Mouse (Mus musculus) CH12.LX (cell line): ENCODE measurements at regions not wholly inside any gene's neighbourhood (a gene's known extent, or its start where the extent isn't known, plus 50 kb on each side); places are given as distances from the start of the nearest gene placed in this dataset.

Experiments used
- DNase-seq: peaks from one replicate; pipeline ENCODE4 v3.0.0-alpha.2; 2013; ENCODE audit errors: extremely low read depth
- H3K27ac ChIP-seq: 2 replicates; pipeline ENCODE4 v1.5.1; 2012; ENCODE audit warnings: low read depth, mild to moderate bottlenecking, control low read depth, moderate library complexity; ENCODE audit not compliant: insufficient read depth
- H3K27me3 ChIP-seq: replicated peaks from 2 replicates; pipeline ENCODE3; 2012; ENCODE audit warnings: inconsistent platforms
- H3K36me3 ChIP-seq, 2 experiments: replicated peaks in 1 of 2; 2 replicates each; pipeline versions ENCODE3 to v1.6.1; 2012; ENCODE audit warnings: inconsistent platforms in 1 of 2, low read length in 1 of 2, mild to moderate bottlenecking in 1 of 2, mixed read lengths in 1 of 2, moderate library complexity in 1 of 2; ENCODE audit not compliant: control insufficient read depth in 1 of 2, insufficient read depth in 1 of 2
- H3K4me1 ChIP-seq, 2 experiments: 2 replicates each; pipeline ENCODE4 v1.6.1; 2012; ENCODE audit warnings: inconsistent platforms in 1 of 2, moderate library complexity in 1 of 2; ENCODE audit not compliant: insufficient read depth in 2 of 2, control insufficient read depth in 1 of 2
- H3K4me2 ChIP-seq: 2 replicates; pipeline ENCODE4 v1.6.1; 2012; ENCODE audit warnings: low read depth, mild to moderate bottlenecking, control low read depth; ENCODE audit not compliant: poor library complexity, insufficient read depth, severe bottlenecking
- H3K4me3 ChIP-seq, 3 experiments: fragments of 150-350 bp in 1 of 3; sonication (generic) in 1 of 3; replicated peaks in 1 of 3; 2 replicates each; pipeline versions ENCODE3 to v1.5.1; 2011 to 2012; ENCODE audit warnings: low read depth in 2 of 3, low read length in 2 of 3, mild to moderate bottlenecking in 2 of 3, moderate library complexity in 2 of 3, control low read depth in 1 of 3, improper control_type of control experiment in 1 of 3, inconsistent platforms in 1 of 3, mixed read lengths in 1 of 3; ENCODE audit not compliant: poor library complexity in 1 of 3
- H3K79me2 ChIP-seq: replicated peaks from 2 replicates; pipeline ENCODE4 v1.6.1; 2012; ENCODE audit warnings: mild to moderate bottlenecking, moderate library complexity; ENCODE audit not compliant: control insufficient read depth, poor library complexity, insufficient read depth, severe bottlenecking; ENCODE audit errors: extremely low read depth
- H3K9ac ChIP-seq: 2 replicates; pipeline ENCODE4 v1.6.1; 2012; ENCODE audit warnings: low read depth, mild to moderate bottlenecking, control low read depth, moderate library complexity; ENCODE audit not compliant: insufficient read depth
- H3K9me3 ChIP-seq: replicated peaks from 2 replicates; pipeline ENCODE3; 2012; ENCODE audit warnings: low read length, inconsistent platforms, mixed read lengths
- CHD1 ChIP-seq: IDR thresholded peaks from 2 replicates; pipeline ENCODE4 v1.6.1; 2012; ENCODE audit warnings: low read depth, low read length, improper control_type of control experiment, inconsistent platforms
- CTCF ChIP-seq, 2 experiments: IDR thresholded peaks in 1 of 2; conservative IDR thresholded peaks in 1 of 2; 2 replicates each; pipeline ENCODE4 v1.5.1; 2011 to 2012; ENCODE audit warnings: low read depth in 2 of 2, low read length in 2 of 2, improper control_type of control experiment in 1 of 2, inconsistent platforms in 1 of 2, mild to moderate bottlenecking in 1 of 2, moderate library complexity in 1 of 2
- ELF1 ChIP-seq: IDR thresholded peaks from 2 replicates; pipeline ENCODE4 v1.6.1; 2014; ENCODE audit warnings: low read depth, mild to moderate bottlenecking, inconsistent platforms, low read length, improper control_type of control experiment
- EP300 ChIP-seq: IDR thresholded peaks from 2 replicates; pipeline ENCODE4 v1.6.1; 2011; ENCODE audit warnings: low read length, improper control_type of control experiment
- HCFC1 ChIP-seq: IDR thresholded peaks from 2 replicates; pipeline ENCODE4 v1.6.1; 2012; ENCODE audit warnings: low read depth, mild to moderate bottlenecking, inconsistent platforms, low read length, improper control_type of control experiment
- IRF4 ChIP-seq: IDR thresholded peaks from 2 replicates; pipeline ENCODE4 v1.6.1; 2014; ENCODE audit warnings: low read depth, mild to moderate bottlenecking, inconsistent platforms, low read length, improper control_type of control experiment
- JUND ChIP-seq: conservative IDR thresholded peaks from 2 replicates; pipeline ENCODE4 v1.6.1; 2011; ENCODE audit warnings: low read depth, low read length, improper control_type of control experiment
- KAT2A ChIP-seq: IDR thresholded peaks from 2 replicates; pipeline ENCODE4 v1.6.1; 2012; ENCODE audit warnings: low read length, improper control_type of control experiment, inconsistent platforms; ENCODE audit not compliant: insufficient replicate concordance
- MAFK ChIP-seq: IDR thresholded peaks from 2 replicates; pipeline ENCODE4 v1.6.1; 2011; ENCODE audit warnings: low read length, improper control_type of control experiment; ENCODE audit not compliant: insufficient replicate concordance
- MAX ChIP-seq: IDR thresholded peaks from 2 replicates; pipeline ENCODE4 v1.6.1; 2011; ENCODE audit warnings: low read length, improper control_type of control experiment
- MAZ ChIP-seq: IDR thresholded peaks from 2 replicates; pipeline ENCODE4 v1.6.1; 2012; ENCODE audit warnings: low read depth, mild to moderate bottlenecking, inconsistent platforms, low read length, improper control_type of control experiment, moderate library complexity
- MEF2A ChIP-seq: IDR thresholded peaks from 2 replicates; pipeline ENCODE4 v1.6.1; 2014; ENCODE audit warnings: low read depth, mild to moderate bottlenecking, inconsistent platforms, low read length, improper control_type of control experiment, borderline replicate concordance
- MXI1 ChIP-seq: IDR thresholded peaks from 2 replicates; pipeline ENCODE4 v1.6.1; 2011; ENCODE audit warnings: mild to moderate bottlenecking, low read depth, low read length, improper control_type of control experiment
- MYC ChIP-seq: IDR thresholded peaks from 2 replicates; pipeline ENCODE4 v1.6.1; 2011; ENCODE audit warnings: low read depth, mild to moderate bottlenecking, improper control_type of control experiment, low read length
- NELFE ChIP-seq: IDR thresholded peaks from 2 replicates; pipeline ENCODE4 v1.6.1; 2011; ENCODE audit warnings: low read depth, low read length, improper control_type of control experiment
- PAX5 ChIP-seq: IDR thresholded peaks from 2 replicates; pipeline ENCODE4 v1.6.1; 2012; ENCODE audit warnings: low read length, inconsistent platforms, mixed read lengths
- POLR2A ChIP-seq: IDR thresholded peaks from 2 replicates; pipeline ENCODE4 v1.6.1; 2011; ENCODE audit warnings: low read depth, mild to moderate bottlenecking, improper control_type of control experiment, low read length
- RAD21 ChIP-seq: IDR thresholded peaks from 2 replicates; pipeline ENCODE4 v1.6.1; 2011; ENCODE audit warnings: low read depth, mild to moderate bottlenecking, low read length, improper control_type of control experiment, moderate library complexity
- TBP ChIP-seq: conservative IDR thresholded peaks from 2 replicates; pipeline ENCODE4 v1.6.1; 2011; ENCODE audit warnings: low read depth, low read length, improper control_type of control experiment
- UBTF ChIP-seq: IDR thresholded peaks from 2 replicates; pipeline ENCODE4 v1.6.1; 2012; ENCODE audit warnings: low read depth, mild to moderate bottlenecking, inconsistent platforms, low read length, improper control_type of control experiment, moderate library complexity
- ZKSCAN1 ChIP-seq: IDR thresholded peaks from 2 replicates; pipeline ENCODE4 v1.6.1; 2012; ENCODE audit warnings: low read depth, inconsistent platforms, low read length, improper control_type of control experiment, borderline replicate concordance
- ZMIZ1 ChIP-seq: IDR thresholded peaks from 2 replicates; pipeline ENCODE4 v1.6.1; 2012; ENCODE audit warnings: low read depth, mild to moderate bottlenecking, inconsistent platforms, low read length, improper control_type of control experiment
- ZNF384 ChIP-seq: IDR thresholded peaks from 2 replicates; pipeline ENCODE4 v1.6.1; 2012; ENCODE audit warnings: low read depth, low read length, improper control_type of control experiment, inconsistent platforms
- dilution Hi-C: fragments of 300-500 bp; cut with MboI; formaldehyde crosslinking; loops from 2 replicates; pipeline ENCODE4 v1.14.3; 2020; ENCODE audit warnings: low sequenced_read_pairs; ENCODE audit not compliant: extremely low pct_unique_long_range_greater_than_20kb, extremely low pct_ligation_motif_present
- in situ Hi-C: fragments of 300-500 bp; cut with MboI; formaldehyde crosslinking; loops from 3 replicates; pipeline ENCODE4 v1.14.3; 2019; ENCODE audit warnings: low sequenced_read_pairs, low pct_ligation_motif_present, low pct_unique_long_range_greater_than_20kb, mixed read lengths

DNA sequence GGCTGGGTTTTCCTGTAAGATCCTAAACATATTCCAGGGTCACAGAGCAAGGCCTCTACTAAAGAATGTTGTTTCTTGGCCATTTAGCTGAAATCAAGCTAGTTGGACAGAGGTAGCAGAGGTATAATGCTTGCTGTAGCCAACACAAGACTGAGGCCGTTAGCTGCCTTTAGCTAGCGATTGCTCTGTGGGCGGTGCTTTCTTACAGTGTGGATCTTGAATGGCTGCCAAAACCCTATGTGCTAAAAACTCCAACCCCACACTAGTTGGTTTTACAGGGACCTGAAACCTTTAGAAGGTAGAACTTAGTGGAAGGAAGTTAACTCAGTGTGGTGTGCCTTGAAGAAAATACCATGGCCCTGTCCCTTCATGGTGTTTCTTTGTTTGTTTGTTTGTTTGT lies 110.9 kb upstream of the Tmc1 start:
- TF ChIP-seq MAFK (no peak), ZMIZ1 (no peak), RAD21 (no peak), MXI1 (no peak), IRF4 (no peak), JUND (no peak), MAX (no peak), TBP (no peak), KAT2A (no peak), CTCF (conservative IDR thresholded peaks at IDR 0.05 in 1 of 2, IDR thresholded peaks at IDR 0.05 in 1 of 2; ENCODE audit: low read depth in 2 of 2, low read length in 2 of 2) (no peak), ELF1 (no peak), CHD1 (no peak), NELFE (no peak), ZNF384 (no peak), MEF2A (no peak), ZKSCAN1 (no peak), EP300 (no peak), POLR2A (no peak), PAX5 (no peak)
- H3K27ac ChIP-seq, result no peak overlapping the region
- H3K4me3 ChIP-seq, result no peak overlapping the region
- dilution Hi-C loops, result no loop called here
- no peak overlapping the region for H3K9ac ChIP-seq
- in situ Hi-C loops, result no loop called here
- H3K79me2 ChIP-seq, result no peaks in the 10 kb centered on the region
- no peaks in the 10 kb centered on the region for H3K27me3 ChIP-seq
- no peaks in the 10 kb centered on the region for H3K36me3 ChIP-seq
- no peak for DNase-seq
- no peaks in the 10 kb centered on the region for H3K9me3 ChIP-seq
- H3K4me2 ChIP-seq, result no peak overlapping the region
- peaks cover 2 to 12% of the 10 kb centered on the region in 2 experiments; a peak in 3 of 4 replicates for H3K4me1 ChIP-seq

DNA sequence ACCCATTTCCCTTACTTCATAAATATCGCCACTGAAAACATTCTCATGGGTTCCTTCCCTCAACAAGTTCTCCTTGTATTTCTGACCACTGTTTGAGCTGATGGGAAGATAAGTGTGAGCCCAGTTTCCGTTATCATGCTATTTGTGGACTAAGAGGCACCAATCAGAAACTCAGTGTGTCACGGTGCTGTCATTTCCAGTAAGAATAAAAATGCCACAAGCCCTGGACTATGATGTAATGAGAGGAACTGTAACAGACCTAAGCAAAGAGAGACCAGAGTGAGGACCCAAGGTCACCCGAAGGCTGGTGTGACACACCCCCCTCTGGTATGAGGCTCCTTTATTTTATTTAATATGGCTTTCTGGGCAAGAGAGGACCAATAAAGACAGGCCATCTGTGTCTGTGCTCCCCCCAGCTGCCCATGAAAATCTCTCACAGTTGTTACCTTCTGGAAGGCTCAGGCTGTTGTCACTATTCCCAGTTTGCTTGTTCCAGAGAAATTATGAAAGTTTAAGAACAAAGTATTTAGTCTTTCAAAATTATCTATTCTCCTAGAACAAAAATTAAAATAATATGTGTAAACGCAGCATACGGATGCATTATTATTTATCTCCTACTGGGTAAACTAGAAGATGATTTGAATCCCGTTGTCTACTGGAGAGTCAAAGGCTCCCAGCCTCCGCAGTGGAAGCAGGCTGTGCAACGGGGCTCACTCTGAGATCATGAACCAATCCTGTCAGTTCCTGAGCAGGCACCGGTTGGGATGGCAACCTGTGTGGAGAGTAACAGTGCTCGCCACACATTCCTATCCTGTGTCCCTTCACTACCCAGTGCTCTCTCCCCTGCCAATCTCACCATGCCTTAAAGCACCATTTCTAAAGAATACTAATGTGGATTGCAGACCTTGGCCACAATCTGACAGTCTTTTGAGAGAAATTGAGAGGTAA lies 99.9 kb upstream of the Tmc1 start:
- in situ Hi-C loops (no loop called here), dilution Hi-C loops (no loop called here)
- Histone ChIP-seq H3K27me3 (no peaks in the 10 kb centered on the region), H3K4me1 (peaks cover 0 to 13% of the 10 kb centered on the region in 2 experiments; a peak in 1 of 4 replicates), H3K79me2 (no peaks in the 10 kb centered on the region), H3K9me3 (no peaks in the 10 kb centered on the region), H3K4me3 (no peak overlapping the region), H3K9ac (no peak overlapping the region)
- DNase-seq, result no peak
- TF ChIP-seq MYC (no peak), HCFC1 (no peak), ELF1 (no peak), UBTF (no peak), MAZ (no peak)
- TF ChIP-seq, all 38 proteins: peak for 0
- H3K27ac ChIP-seq, result no peak overlapping the region
- H3K4me2 ChIP-seq, result no peak overlapping the region
- no peaks in the 10 kb centered on the region for H3K36me3 ChIP-seq
